Mouse (Mus musculus) right cerebral cortex, postnatal 25 days (tissue): ENCODE measurements around the gene Fem1a.

Source experiments
- DNase-seq: peaks from one replicate; pipeline ENCODE4 v3.0.0; 2022

The Fem1a gene

DNA sequence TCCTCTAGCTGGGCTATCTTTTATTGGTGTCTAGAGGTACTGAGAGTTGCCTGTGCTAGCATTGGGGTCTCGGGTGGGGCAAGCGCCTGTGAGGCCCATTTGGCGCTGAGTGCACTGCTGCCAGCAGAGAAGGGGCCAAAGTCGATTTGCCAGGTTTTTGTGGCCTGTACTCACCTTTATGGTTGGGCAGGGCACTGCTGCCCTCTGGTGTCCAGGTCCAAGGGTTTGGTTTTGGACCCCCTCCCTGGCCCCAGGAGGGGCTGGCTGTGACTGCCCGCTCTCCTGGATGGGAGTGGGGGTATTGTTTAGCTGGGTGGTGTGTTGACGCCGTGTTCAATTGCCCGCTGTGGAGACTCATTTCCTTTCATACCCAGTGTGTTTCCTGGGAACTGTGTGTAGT is 49.2 kb downstream of the Fem1a start:
- no peak for DNase-seq

DNA sequence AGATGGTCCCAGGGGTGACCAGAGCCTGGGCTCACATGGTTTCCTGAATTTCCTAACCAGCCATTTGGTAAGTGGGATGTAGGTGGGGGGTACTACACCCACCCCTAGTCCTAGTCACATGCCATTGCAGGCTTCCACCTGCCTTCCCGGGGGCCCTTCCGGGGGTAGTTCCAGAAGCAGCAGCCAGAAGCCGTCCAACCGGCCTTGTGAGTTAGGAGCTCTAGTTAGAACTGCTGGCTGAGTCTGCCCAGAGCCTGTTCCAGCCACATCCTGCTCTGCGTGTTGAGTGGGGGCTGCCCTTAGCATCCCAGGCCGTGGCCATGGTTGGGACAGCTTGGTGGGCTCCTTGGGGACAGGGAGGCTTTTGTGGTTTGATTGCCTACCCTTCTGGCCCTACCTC is 51.5 kb downstream of the Fem1a start:
- no peak for DNase-seq

DNA sequence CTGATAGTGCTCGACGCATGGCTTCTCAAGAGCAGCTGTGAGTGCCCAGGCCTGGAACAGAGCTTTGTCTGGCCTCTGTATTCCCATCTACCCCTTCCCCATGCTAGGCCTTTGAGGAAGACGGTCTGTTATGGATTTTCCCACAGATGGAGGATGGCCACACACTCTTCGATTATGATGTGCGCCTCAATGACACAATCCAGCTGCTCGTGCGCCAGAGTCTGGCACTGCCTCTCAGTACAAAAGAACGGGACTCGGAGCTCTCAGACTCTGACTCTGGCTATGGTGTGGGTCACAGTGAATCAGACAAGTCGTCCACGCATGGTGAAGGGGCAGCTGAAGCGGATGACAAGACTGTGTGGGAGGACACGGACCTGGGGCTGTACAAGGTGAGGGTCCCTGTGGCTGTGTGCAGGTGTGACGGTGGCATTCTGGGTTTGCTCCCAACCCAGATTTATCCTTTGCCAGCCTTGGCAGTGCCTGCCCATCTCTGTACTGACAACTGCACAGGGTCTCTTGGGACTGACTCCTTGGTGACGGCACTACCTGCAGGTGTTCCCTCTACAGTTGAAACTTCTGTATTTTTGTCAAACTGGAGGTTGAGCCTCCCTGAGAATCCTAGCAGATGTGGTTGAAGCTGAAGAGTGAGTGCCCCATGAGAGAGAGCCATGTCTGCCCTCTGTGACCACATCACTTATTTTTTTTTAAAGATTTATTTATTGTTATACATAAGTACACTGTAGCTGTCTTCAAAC is 52.8 kb downstream of the Fem1a start:
- no peak for DNase-seq
